Mouse (Mus musculus): Measurements from ENCODE around the gene Prune2.

DNA sequence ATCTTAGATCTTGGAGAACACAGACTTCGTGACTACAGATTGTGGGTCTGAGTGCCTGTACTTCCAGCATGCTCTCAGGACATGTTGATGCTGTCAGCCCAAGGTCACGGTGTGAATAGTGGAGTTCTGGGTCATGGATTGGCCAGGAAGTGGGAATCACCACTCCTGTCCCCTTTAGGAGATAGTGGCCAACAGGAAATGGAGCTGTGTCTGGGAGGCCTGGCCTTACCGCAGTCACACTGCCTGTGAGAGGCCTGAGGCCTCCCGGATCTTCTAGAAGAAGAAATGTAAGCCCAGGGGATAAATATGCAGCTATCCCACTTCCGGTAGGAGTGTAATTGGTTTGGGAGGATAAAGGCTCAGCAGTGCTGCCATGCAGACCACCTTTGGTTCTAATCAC lies 12.8 kb downstream of the Prune2 start:
- TF ChIP-seq GATA1 (IDR thresholded peaks at IDR 0.05; ENCODE audit: low read depth, low read length) (no peak), ZMIZ1 (IDR thresholded peaks at IDR 0.05; ENCODE audit: low read depth, low read length) (no peak), CTCF (IDR thresholded peaks at IDR 0.05 in 2 of 3, conservative IDR thresholded peaks at IDR 0.05 in 1 of 3; ENCODE audit: control insufficient read depth in 1 of 3, insufficient read depth in 1 of 3, low read depth in 2 of 3, low read length in 3 of 3, poor library complexity in 1 of 3, severe bottlenecking in 1 of 3) (no peak), POLR2A (IDR thresholded peaks at IDR 0.05; ENCODE audit: control insufficient read depth in 1 of 2, insufficient read depth in 1 of 2, low read depth in 1 of 2, low read length in 2 of 2, poor library complexity in 1 of 2) (no peak), TAL1 (IDR thresholded peaks at IDR 0.05; ENCODE audit: low read length) (no peak)

Data from MEL (cell line).